9 mouse cellular contexts compared by ENCODE assay signal in the genomic region with DNA sequence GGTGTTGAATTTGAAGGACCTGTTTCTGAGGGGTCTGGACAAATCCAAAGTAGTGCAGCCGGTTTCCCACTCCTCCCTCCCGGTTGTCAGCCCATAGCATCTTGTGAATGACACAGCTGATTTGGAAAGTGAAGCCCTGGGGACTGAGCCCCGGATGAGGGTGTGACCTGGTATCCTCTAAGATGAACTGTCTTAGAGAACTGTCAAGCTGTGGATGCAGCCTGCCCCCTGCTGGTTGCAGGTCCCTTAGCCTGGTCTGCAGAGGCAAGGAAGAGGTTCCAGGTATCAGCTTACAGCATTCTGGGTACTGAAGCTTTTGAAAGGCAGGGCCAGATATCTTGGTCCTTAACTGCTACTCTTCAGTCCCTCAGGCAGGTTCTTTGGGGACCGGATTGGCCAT. TPM values are rescaled to one million over a fixed set of nuclear protein-coding genes. Genes with fewer than 3 reads are reported as not detected.
DNase-seq lines count a peak whose midpoint lies in the region; ATAC-seq and TF ChIP-seq lines count a peak whose summit lies in the region.
"Had no signal": no experiment of that assay in that cellular context is flagged by ENCODE, and none has a peak within 500 bp of the region (broad histone marks: within the 10 kb centered on the region; RNA-seq: fewer than 3 reads in every experiment).

No protein-coding gene starts in this region.

- no peak overlapping the region for H3K4me2 ChIP-seq in kidney, embryonic 15.5 days

- H3K9me3 ChIP-seq in kidney, embryonic 15.5 days (replicated peaks), result no peaks in the 10 kb centered on the region

- no peak overlapping the region for H3K27ac ChIP-seq in kidney, embryonic 15.5 days
- H3K27ac ChIP-seq in bone marrow, adult 2 months (ENCODE audit: control insufficient read depth, insufficient read depth, low read depth, low read length, poor library complexity), result no peak overlapping the region
- no peak overlapping the region for H3K27ac ChIP-seq in olfactory bulb, adult 2 months (ENCODE audit: insufficient read depth, low read depth, low read length)

- WGBS in kidney, embryonic 15.5 days, result 16% methylated on average over 4 of the region's 4 CpGs
- WGBS in bone marrow, adult 2 months, result 16% methylated on average over 4 of the region's 4 CpGs
- 33% methylated on average over 4 of the region's 4 CpGs for WGBS in olfactory bulb, adult 2 months

- peak; percentile 98 for TF ChIP-seq CTCF in bone marrow, adult 2 months (IDR thresholded peaks at IDR 0.05; ENCODE audit: control insufficient read depth, insufficient read depth, low read length)
- peak; percentile 53; the same call in 1 of the 2 replicates for TF ChIP-seq CTCF in olfactory bulb, adult 2 months (IDR thresholded peaks at IDR 0.05; ENCODE audit: insufficient read depth, low read depth, low read length)

- H3K4me1 ChIP-seq in kidney, embryonic 15.5 days, result peaks cover 3% of the 10 kb centered on the region; the same call in 1 of the 2 replicates
- no peaks in the 10 kb centered on the region for H3K4me1 ChIP-seq in bone marrow, adult 2 months (ENCODE audit: control insufficient read depth, insufficient read depth, low read length)
- peaks cover 20% of the 10 kb centered on the region for H3K4me1 ChIP-seq in olfactory bulb, adult 2 months (ENCODE audit: control insufficient read depth, insufficient read depth, low read length)

- H3K9ac ChIP-seq in kidney, embryonic 15.5 days, result no peak overlapping the region

- no peak for ATAC-seq in kidney, embryonic 15.5 days (replicated peaks; ENCODE audit: low FRiP score)
- peak; percentile 82 for ATAC-seq in inflammation-experienced regulatory T-cells, adult 6 months

- no peak overlapping the region for H3K4me3 ChIP-seq in kidney, embryonic 15.5 days (replicated peaks)
- H3K4me3 ChIP-seq in bone marrow, adult 2 months (replicated peaks; ENCODE audit: control insufficient read depth, low read depth, low read length), result no peak overlapping the region
- H3K4me3 ChIP-seq in olfactory bulb, adult 2 months (ENCODE audit: insufficient read depth, low read depth, low read length), result no peak overlapping the region

- H3K36me3 ChIP-seq in kidney, embryonic 15.5 days, result peaks cover 38% of the 10 kb centered on the region

- no peak for TF ChIP-seq POLR2A in bone marrow, adult 2 months (IDR thresholded peaks at IDR 0.05; ENCODE audit: borderline replicate concordance, control insufficient read depth, low read depth, low read length)
- TF ChIP-seq POLR2A in olfactory bulb, adult 2 months (IDR thresholded peaks at IDR 0.05; ENCODE audit: insufficient read depth, low read depth, low read length), result no peak

- DNase-seq in kidney, adult 18-20 months, result peak; percentile 82
- peak; percentile 48 for DNase-seq in forelimb bud, embryonic 11.5 days (ENCODE audit: low read depth, low spot score)
- peak; percentile 78 for DNase-seq in liver
- DNase-seq in thymus, adult 18-20 months, result peak; percentile 56 to 57

- no peaks in the 10 kb centered on the region for H3K27me3 ChIP-seq in kidney, embryonic 15.5 days

RNA-seq across cellular contexts. Expression of gene Celf6, which starts 12.1 kb away (rescaled TPM):
- polyA plus RNA-seq in kidney, embryonic 15.5 days (2015; fragmentation: Nextera tagmentation; extraction: Ambion mirVana), result 0.69 and 2.5 TPM in 2 replicates
- not detected in 2 replicates for polyA plus RNA-seq in bone marrow, adult 2 months (2011; ENCODE audit: insufficient read depth, insufficient read length, low replicate concordance, missing spikeins)
- polyA plus RNA-seq in inflammation-experienced regulatory T-cells, adult 6 months (2017; shearing (Covaris generic)), result not detected
- polyA plus RNA-seq in olfactory bulb, adult 2 months (2012; ENCODE audit: insufficient read depth, insufficient read length, low replicate concordance, missing spikeins), result not detected in 2 replicates

RNA-seq across cellular contexts. Expression of gene Tmem202, which starts 26.0 kb away (rescaled TPM):
- 0.26 TPM in 1 of 2 replicates, not detected in the other for polyA plus RNA-seq in kidney, embryonic 15.5 days (2015; fragmentation: Nextera tagmentation; extraction: Ambion mirVana)
- polyA plus RNA-seq in bone marrow, adult 2 months (2011; ENCODE audit: insufficient read depth, insufficient read length, low replicate concordance, missing spikeins), result not detected in 2 replicates
- not detected for polyA plus RNA-seq in inflammation-experienced regulatory T-cells, adult 6 months (2017; shearing (Covaris generic))
- not detected in 2 replicates for polyA plus RNA-seq in olfactory bulb, adult 2 months (2012; ENCODE audit: insufficient read depth, insufficient read length, low replicate concordance, missing spikeins)
- polyA plus RNA-seq: stomach, embryonic 16.5 days had no signal

RNA-seq across cellular contexts. Expression of gene Hexa, which starts 26.3 kb away (rescaled TPM):
- 58.9 and 67.1 TPM in 2 replicates for polyA plus RNA-seq in kidney, embryonic 15.5 days (2015; fragmentation: Nextera tagmentation; extraction: Ambion mirVana)
- 41.8 and 98.1 TPM in 2 replicates for polyA plus RNA-seq in bone marrow, adult 2 months (2011; ENCODE audit: insufficient read depth, insufficient read length, low replicate concordance, missing spikeins)
- polyA plus RNA-seq in inflammation-experienced regulatory T-cells, adult 6 months (2017; shearing (Covaris generic)), result 10 to 100 TPM; 15.6 to 38.7 (median 37.6) TPM
- polyA plus RNA-seq in olfactory bulb, adult 2 months (2012; ENCODE audit: insufficient read depth, insufficient read length, low replicate concordance, missing spikeins), result not detected in 2 replicates

RNA-seq across cellular contexts. Expression of gene Parp6, which starts 51.5 kb away (rescaled TPM):
- polyA plus RNA-seq in kidney, embryonic 15.5 days (2015; fragmentation: Nextera tagmentation; extraction: Ambion mirVana), result 22.9 and 27.6 TPM in 2 replicates
- 18.6 and 41.4 TPM in 2 replicates for polyA plus RNA-seq in bone marrow, adult 2 months (2011; ENCODE audit: insufficient read depth, insufficient read length, low replicate concordance, missing spikeins)
- 10 to 100 TPM; 17.2 to 62.5 (median 46.8) TPM for polyA plus RNA-seq in inflammation-experienced regulatory T-cells, adult 6 months (2017; shearing (Covaris generic))
- not detected in 2 replicates for polyA plus RNA-seq in olfactory bulb, adult 2 months (2012; ENCODE audit: insufficient read depth, insufficient read length, low replicate concordance, missing spikeins)

Comparison
In these comparisons a context has a peak if more than half of its experiments do, and no peak if none do; other contexts are left out.
1. RNA of gene Hexa, which starts 26.3 kb away (polyA plus RNA-seq): 41.8 to 98.1 TPM in bone marrow, adult 2 months, 58.9 to 67.1 TPM in kidney, embryonic 15.5 days and 15.6 to 38.7 TPM in inflammation-experienced regulatory T-cells, adult 6 months; not detected in olfactory bulb, adult 2 months; every median in the first group is over 10 times any median in the second.
2. Peak in every context shown above with its lines, with median percentiles within 50 percentile points of each other: DNase-seq.